Mouse (Mus musculus) cortical plate, adult 2 months (tissue): ENCODE results near the gene Lctl.

Experiments used
- CTCF ChIP-seq: fragments of 200-500 bp; IDR thresholded peaks from 2 replicates; pipeline ENCODE4 v1.5.1; 2011; ENCODE audit warnings: mild to moderate bottlenecking, control low read depth, low read length; ENCODE audit not compliant: insufficient read depth; ENCODE audit errors: extremely low read depth
- POLR2A ChIP-seq: fragments of 200-500 bp; IDR thresholded peaks from 2 replicates; pipeline ENCODE4 v1.6.1; 2011; ENCODE audit warnings: mild to moderate bottlenecking, low read length, control low read depth; ENCODE audit not compliant: insufficient read depth; ENCODE audit errors: extremely low read depth

- no peak for TF ChIP-seq CTCF
- no peak for TF ChIP-seq POLR2A
Observed at GRCm38 (mm10) chr9:64172145-64172815, 55.3 kb downstream of the Lctl start.
